Comparison of ENCODE assay signal across 9 mouse cellular contexts in the genomic region with DNA sequence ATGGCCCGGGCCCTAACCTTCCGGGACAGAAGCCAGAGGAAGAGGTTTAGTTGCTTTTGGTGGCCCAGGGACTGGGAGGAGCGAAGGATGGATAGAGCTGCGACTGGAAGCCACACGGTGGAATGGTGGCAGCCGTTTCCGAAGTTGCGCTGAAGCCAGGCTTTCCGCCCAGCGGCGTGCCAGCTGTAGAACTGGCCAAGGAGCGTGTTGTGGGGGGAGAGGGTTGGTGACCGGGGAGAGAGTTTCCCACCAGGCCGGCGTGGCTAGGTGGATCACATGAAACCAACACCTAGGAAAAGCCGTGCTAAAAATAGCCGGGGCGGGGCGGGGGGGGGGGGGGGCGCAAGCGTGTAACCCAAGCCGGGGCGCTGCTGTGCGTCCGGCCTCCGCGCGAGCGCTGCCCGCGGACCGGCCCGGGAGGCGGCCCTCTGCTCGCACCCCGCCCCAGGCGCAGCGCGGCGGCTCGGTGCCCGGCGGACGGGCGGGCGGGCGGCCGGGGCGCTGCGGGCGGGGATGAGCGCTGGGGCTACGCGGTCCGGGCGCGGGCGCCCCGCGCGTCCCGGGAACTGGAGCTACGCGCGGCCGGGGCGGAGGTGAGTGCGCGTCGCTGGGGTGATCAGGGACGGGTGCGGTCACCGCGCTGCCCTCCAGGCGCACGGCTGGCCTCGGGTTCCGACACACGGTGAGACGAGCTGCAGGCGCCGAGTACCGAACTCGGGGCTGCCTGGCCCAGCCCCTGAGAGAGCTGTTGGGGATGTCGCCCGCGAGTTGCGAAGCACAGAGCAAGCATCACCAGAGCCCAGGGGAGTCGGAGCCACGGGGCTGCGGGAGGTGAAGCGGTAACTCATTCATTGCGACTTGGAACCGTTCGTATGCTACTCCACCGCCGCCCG. TPM values are rescaled to one million over a fixed set of nuclear protein-coding genes. Genes with fewer than 3 reads are reported as not detected.
A peak's percentile ranks its signal among the peaks of the same experiment; 100 is the strongest.
DNase-seq lines count a peak whose midpoint lies in the region; ATAC-seq and TF ChIP-seq lines count a peak whose summit lies in the region.
"Had no signal": no experiment of that assay in that cellular context is flagged by ENCODE, and none has a peak within 500 bp of the region (broad histone marks: within the 10 kb centered on the region; RNA-seq: fewer than 3 reads in every experiment).

No protein-coding gene starts in this region.

- intact Hi-C loops in heart, postnatal 14 days (cut with DNase I) = loop anchor here (1.0 to 5.0 kb wide), 3 partner anchors 48 to 87 kb away; no protein-coding TSS in a partner anchor

- H3K4me1 ChIP-seq in kidney, adult 2 months (ENCODE audit: control insufficient read depth, insufficient read depth, low read length) = no peaks in the 10 kb centered on the region
- H3K4me1 ChIP-seq in embryonic facial prominence, embryonic 14.5 days (ENCODE audit: control insufficient read depth, insufficient read depth, low read length) = peaks cover 4% of the 10 kb centered on the region; the same call in 1 of the 2 replicates
- no peaks in the 10 kb centered on the region for H3K4me1 ChIP-seq in liver, embryonic 12.5 days
- no peaks in the 10 kb centered on the region for H3K4me1 ChIP-seq in neural tube, embryonic 14.5 days (ENCODE audit: control insufficient read depth, insufficient read depth, low read length)

- H3K9me3 ChIP-seq in embryonic facial prominence, embryonic 14.5 days (ENCODE audit: control insufficient read depth, low read length) = no peaks in the 10 kb centered on the region
- H3K9me3 ChIP-seq in liver, embryonic 12.5 days (replicated peaks) = no peaks in the 10 kb centered on the region
- no peaks in the 10 kb centered on the region for H3K9me3 ChIP-seq in neural tube, embryonic 14.5 days (ENCODE audit: control insufficient read depth, low read length)

- peak overlapping the region; percentile 95 for H3K4me2 ChIP-seq in embryonic facial prominence, embryonic 14.5 days (ENCODE audit: low read depth, low read length)
- H3K4me2 ChIP-seq in liver, embryonic 12.5 days = peak overlapping the region; percentile 64
- H3K4me2 ChIP-seq in neural tube, embryonic 14.5 days (ENCODE audit: low read depth, low read length) = peak overlapping the region; percentile 89

- no peak overlapping the region for H3K27ac ChIP-seq in kidney, adult 2 months (ENCODE audit: insufficient read depth, low read depth, low read length)
- H3K27ac ChIP-seq in embryonic facial prominence, embryonic 14.5 days (replicated peaks; ENCODE audit: low read depth, low read length) = peak overlapping the region; percentile 72
- H3K27ac ChIP-seq in liver, embryonic 12.5 days = no peak overlapping the region
- H3K27ac ChIP-seq in neural tube, embryonic 14.5 days (ENCODE audit: low read depth, low read length) = no peak overlapping the region

- no peak for TF ChIP-seq POLR2A in kidney, adult 2 months (IDR thresholded peaks at IDR 0.05; ENCODE audit: low read depth, low read length)

- peak; percentile 42 for ATAC-seq in embryonic facial prominence, embryonic 14.5 days (ENCODE audit: low read depth)
- no peak; the same call in 1 of the 2 replicates for ATAC-seq in liver, embryonic 12.5 days
- peak; percentile 25; the same call in 1 of the 2 replicates for ATAC-seq in neural tube, embryonic 14.5 days (ENCODE audit: low read depth)
- no peak for ATAC-seq in activated CD4-positive, CD25-positive, alpha-beta regulatory T cell, adult 4 months

- peak overlapping the region; percentile 75 for H3K9ac ChIP-seq in embryonic facial prominence, embryonic 14.5 days (ENCODE audit: low read depth, low read length)
- H3K9ac ChIP-seq in liver, embryonic 12.5 days = no peak overlapping the region
- H3K9ac ChIP-seq in neural tube, embryonic 14.5 days (replicated peaks; ENCODE audit: low read depth, low read length) = peak overlapping the region; percentile 54

- peak; percentile 8 for DNase-seq in kidney, adult 2 months
- no peak for DNase-seq in kidney, adult 9 months
- peak; percentile 16 for DNase-seq in R1 (ENCODE audit: low read depth, low spot score)
- peak; percentile 45 for DNase-seq in embryonic facial prominence, embryonic 14.5 days (ENCODE audit: low spot score)
- peak; percentile 63 to 73 for DNase-seq in heart, postnatal 14 days

- no peaks in the 10 kb centered on the region; the same call in 1 of the 2 replicates for H3K27me3 ChIP-seq in kidney, adult 2 months (replicated peaks; ENCODE audit: control insufficient read depth, insufficient read depth, low read length)
- H3K27me3 ChIP-seq in embryonic facial prominence, embryonic 14.5 days (replicated peaks; ENCODE audit: control insufficient read depth, insufficient read depth, low read length) = peaks cover 17% of the 10 kb centered on the region
- H3K27me3 ChIP-seq in liver, embryonic 12.5 days (replicated peaks) = peaks cover 91% of the 10 kb centered on the region
- peaks cover 20% of the 10 kb centered on the region for H3K27me3 ChIP-seq in neural tube, embryonic 14.5 days (ENCODE audit: control insufficient read depth, insufficient read depth, low read length)

- peak overlapping the region; percentile 32; the same call in 1 of the 2 replicates for H3K4me3 ChIP-seq in kidney, adult 2 months (ENCODE audit: insufficient read depth, low read depth, low read length)
- H3K4me3 ChIP-seq in embryonic facial prominence, embryonic 14.5 days (ENCODE audit: low read depth, low read length) = peak overlapping the region; percentile 64
- H3K4me3 ChIP-seq in liver, embryonic 12.5 days = peak overlapping the region; percentile 44
- peak overlapping the region; percentile 44 for H3K4me3 ChIP-seq in neural tube, embryonic 14.5 days (ENCODE audit: low read depth, low read length)

- no peak for TF ChIP-seq CTCF in kidney, adult 2 months (conservative IDR thresholded peaks at IDR 0.05; ENCODE audit: insufficient read depth, insufficient read length, low read depth, low read length)

- 2% methylated on average over 74 of the region's 98 CpGs for WGBS in kidney, adult 2 months
- WGBS in embryonic facial prominence, embryonic 14.5 days = 2% methylated on average over 34 of the region's 98 CpGs
- 3% methylated on average over 82 of the region's 98 CpGs for WGBS in liver, embryonic 12.5 days (ENCODE audit: insufficient replicate concordance)
- 1% methylated on average over 74 of the region's 98 CpGs for WGBS in neural tube, embryonic 14.5 days

- H3K36me3 ChIP-seq in kidney, adult 2 months (ENCODE audit: control insufficient read depth, insufficient read depth, low read length) = no peaks in the 10 kb centered on the region
- no peaks in the 10 kb centered on the region for H3K36me3 ChIP-seq in embryonic facial prominence, embryonic 14.5 days (ENCODE audit: control insufficient read depth, insufficient read depth, low read length)
- H3K36me3 ChIP-seq in liver, embryonic 12.5 days = no peaks in the 10 kb centered on the region
- H3K36me3 ChIP-seq in neural tube, embryonic 14.5 days (ENCODE audit: control insufficient read depth, insufficient read depth, low read length) = no peaks in the 10 kb centered on the region
- H3K36me3 ChIP-seq: G1E had no signal

RNA-seq across cellular contexts. Expression of a gene that starts 51.9 kb away (rescaled TPM):
- 9.7 and 11.8 TPM in 2 replicates for polyA plus RNA-seq in kidney, adult 2 months (2012; rRNA removed)
- polyA plus RNA-seq in embryonic facial prominence, embryonic 14.5 days (2014; fragmentation: Nextera tagmentation; extraction: Ambion mirVana) = 1.7 and 1.9 TPM in 2 replicates
- 10 to 100 TPM; 25.5 to 26.9 TPM for total RNA-seq in heart, postnatal 14 days (2021)
- 27.6 and 28.4 TPM in 2 replicates for polyA plus RNA-seq in liver, embryonic 12.5 days (2016; fragmentation: Nextera tagmentation; extraction: Ambion mirVana)
- 1.2 and 1.4 TPM in 2 replicates for polyA plus RNA-seq in neural tube, embryonic 14.5 days (2014; fragmentation: Nextera tagmentation; extraction: Ambion mirVana)
- 1 to 10 TPM; 1.7 to 2.2 TPM for polyA plus RNA-seq in activated CD4-positive, CD25-positive, alpha-beta regulatory T cell, adult 4 months (2017; shearing (Covaris generic))

Comparison
In these comparisons a context has a peak if more than half of its experiments do, and no peak if none do; other contexts are left out.
1. ATAC-seq: peak in embryonic facial prominence, embryonic 14.5 days (single experiment) and neural tube, embryonic 14.5 days (single experiment); none in liver, embryonic 12.5 days (single experiment) and activated CD4-positive, CD25-positive, alpha-beta regulatory T cell, adult 4 months (single experiment).
2. Peak in every context shown above with its lines, with median percentiles within 50 percentile points of each other: H3K4me3 ChIP-seq and H3K4me2 ChIP-seq.